Mouse (Mus musculus): Measurements from ENCODE around the gene Cstf3. TPM values are rescaled to one million over a fixed set of nuclear protein-coding genes. Genes with fewer than 3 reads are reported as not detected.
"Not testable (repeated sequence)": the region's sequence is repeated elsewhere in the genome, so short reads cannot be mapped to it uniquely, and the experiment has no call there.

Cstf3 gene
- 63.8 and 65.7 TPM in 2 replicates for polyA plus RNA-seq (2015; fragmentation: Nextera tagmentation; extraction: Ambion mirVana)

GRCm38 (mm10) chr2:104590068-104590828 lies at the start of gene Cstf3:
TSS of gene Cstf3 (plus strand) at chr2:104590523.
- ATAC-seq (ENCODE audit: borderline replicate concordance, extremely low read depth, low FRiP score, low TSS enrichment) = peak; percentile 100
- Histone ChIP-seq H3K27me3 (no peaks in the 10 kb centered on the region), H3K36me3 (no peaks in the 10 kb centered on the region), H3K9ac (peak within 1 kb of the TSS; percentile 75), H3K27ac (peak within 1 kb of the TSS; percentile 82), H3K4me2 (peak within 1 kb of the TSS; percentile 78), H3K9me3 (no peaks in the 10 kb centered on the region), H3K4me1 (peaks cover 13% of the 10 kb centered on the region), H3K4me3 (peak within 1 kb of the TSS; percentile 73)
- WGBS = under 1% methylated on average over 59 of the region's 59 CpGs

GRCm38 (mm10) chr2:104556711-104557110 lies 33.6 kb upstream of the Cstf3 start:
- H3K9me3 ChIP-seq; H3K4me2 ChIP-seq; H3K36me3 ChIP-seq; H3K27ac ChIP-seq; ATAC-seq (ENCODE audit: borderline replicate concordance, extremely low read depth, low FRiP score, low TSS enrichment); H3K9ac ChIP-seq; H3K4me1 ChIP-seq; H3K4me3 ChIP-seq; H3K27me3 ChIP-seq: not testable (repeated sequence)
- 93% methylated on average over 22 of the region's 22 CpGs for WGBS

GRCm38 (mm10) chr2:104557722-104558121 lies 32.6 kb upstream of the Cstf3 start:
- no peak for ATAC-seq (ENCODE audit: borderline replicate concordance, extremely low read depth, low FRiP score, low TSS enrichment)

DNA sequence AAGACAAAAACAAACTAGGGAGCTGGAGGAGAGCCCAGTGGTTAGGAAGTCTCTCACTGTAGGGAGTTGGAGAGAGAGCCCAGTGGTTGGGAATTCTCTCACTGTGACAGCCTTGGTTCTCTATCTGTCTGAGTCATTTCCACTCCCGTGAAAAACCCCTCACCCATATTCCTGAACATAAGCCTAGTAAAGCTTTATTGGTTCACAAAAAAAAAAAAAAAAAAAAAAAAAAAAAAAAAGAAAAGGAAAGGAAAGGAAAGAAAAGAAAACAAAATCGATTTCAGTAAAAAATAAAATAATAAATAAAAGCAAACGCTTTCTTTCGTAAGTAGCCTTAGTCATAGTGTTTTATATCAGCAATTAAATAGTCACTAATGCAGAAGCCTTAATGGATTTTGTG lies 32.0 kb upstream of the Cstf3 start:
- WGBS = 87% methylated on average over 4 of the region's 4 CpGs
- ATAC-seq (ENCODE audit: borderline replicate concordance, extremely low read depth, low FRiP score, low TSS enrichment) = no peak
- Histone ChIP-seq H3K36me3 (no peaks in the 10 kb centered on the region), H3K4me1 (no peaks in the 10 kb centered on the region), H3K4me2 (no peak overlapping the region), H3K27me3 (no peaks in the 10 kb centered on the region), H3K9ac (no peak overlapping the region), H3K9me3 (no peaks in the 10 kb centered on the region), H3K4me3 (no peak overlapping the region), H3K27ac (no peak overlapping the region)

More at GRCm38 (mm10) chr2:104557722-104558121, 32.6 kb upstream of the Cstf3 start:
- Histone ChIP-seq H3K27ac (no peak overlapping the region), H3K27me3 (no peaks in the 10 kb centered on the region), H3K4me2 (no peak overlapping the region), H3K4me1 (no peaks in the 10 kb centered on the region), H3K9ac (no peak overlapping the region), H3K9me3 (no peaks in the 10 kb centered on the region), H3K4me3 (no peak overlapping the region), H3K36me3 (no peaks in the 10 kb centered on the region)
- WGBS = 80% methylated on average over 9 of the region's 9 CpGs

DNA sequence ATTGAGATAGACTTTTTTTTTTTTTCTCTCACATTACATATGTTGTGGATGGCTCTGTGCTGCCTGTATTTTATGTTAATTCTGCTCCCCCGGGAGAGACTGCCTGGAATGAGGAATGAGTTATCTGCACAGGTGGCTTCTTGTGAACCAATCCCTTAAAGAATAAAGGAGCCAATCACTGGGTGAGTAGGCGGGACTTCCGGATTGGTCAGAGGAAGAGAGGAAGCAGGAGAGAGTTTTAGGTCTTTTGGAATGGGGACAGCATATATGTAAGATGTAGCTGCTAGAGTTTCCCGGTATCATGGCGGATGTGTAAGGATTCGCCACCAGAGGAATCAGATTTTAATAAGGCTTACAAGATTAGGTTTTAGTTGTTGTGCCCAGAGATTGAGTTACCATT lies 31.4 kb upstream of the Cstf3 start:
- H3K27me3 ChIP-seq = no peaks in the 10 kb centered on the region
- ATAC-seq (ENCODE audit: borderline replicate concordance, extremely low read depth, low FRiP score, low TSS enrichment) = no peak
- WGBS = 67% methylated on average over 6 of the region's 6 CpGs
- H3K4me3 ChIP-seq = no peak overlapping the region
- H3K9ac ChIP-seq = no peak overlapping the region
- H3K4me2 ChIP-seq = no peak overlapping the region
- no peaks in the 10 kb centered on the region for H3K9me3 ChIP-seq
- no peaks in the 10 kb centered on the region for H3K36me3 ChIP-seq
- no peaks in the 10 kb centered on the region for H3K4me1 ChIP-seq
- H3K27ac ChIP-seq = no peak overlapping the region

- Histone ChIP-seq H3K9me3 (no peaks in the 10 kb centered on the region), H3K27ac (no peak overlapping the region), H3K27me3 (no peaks in the 10 kb centered on the region), H3K4me2 (no peak overlapping the region), H3K36me3 (no peaks in the 10 kb centered on the region), H3K4me1 (no peaks in the 10 kb centered on the region), H3K4me3 (no peak overlapping the region), H3K9ac (no peak overlapping the region)
- ATAC-seq (ENCODE audit: borderline replicate concordance, extremely low read depth, low FRiP score, low TSS enrichment) = no peak
- WGBS = 78% methylated on average over 4 of the region's 4 CpGs
Observed at GRCm38 (mm10) chr2:104559591-104560380, 30.5 kb upstream of the Cstf3 start.

DNA sequence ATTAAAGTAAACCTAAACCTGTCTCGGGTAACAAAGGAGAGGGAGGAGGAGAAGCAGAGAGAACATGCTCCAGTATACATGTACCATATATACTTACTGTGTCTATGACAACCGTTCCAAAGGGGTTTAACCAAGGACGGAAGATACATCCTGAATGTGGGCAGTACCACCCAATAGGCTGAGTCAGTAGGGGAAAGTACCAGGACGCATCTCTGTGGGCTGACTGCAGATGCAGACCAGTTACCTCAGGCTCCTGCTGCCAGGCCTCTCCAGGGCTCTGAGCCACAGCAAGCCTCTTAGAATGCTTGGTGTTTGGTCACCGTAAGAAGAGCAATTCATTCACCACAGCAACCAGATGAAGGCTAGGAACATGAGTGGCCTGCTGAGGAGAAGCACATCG lies 28.9 kb upstream of the Cstf3 start:
- Histone ChIP-seq H3K9me3 (no peaks in the 10 kb centered on the region), H3K9ac (no peak overlapping the region), H3K4me1 (no peaks in the 10 kb centered on the region), H3K4me3 (no peak overlapping the region), H3K27me3 (no peaks in the 10 kb centered on the region), H3K4me2 (no peak overlapping the region), H3K36me3 (no peaks in the 10 kb centered on the region), H3K27ac (no peak overlapping the region)
- WGBS = 86% methylated on average over 6 of the region's 6 CpGs
- ATAC-seq (ENCODE audit: borderline replicate concordance, extremely low read depth, low FRiP score, low TSS enrichment) = no peak

- WGBS = 80% methylated on average over 4 of the region's 4 CpGs
- no peak overlapping the region for H3K9ac ChIP-seq
- no peak overlapping the region for H3K4me2 ChIP-seq
- H3K4me3 ChIP-seq = no peak overlapping the region
- ATAC-seq (ENCODE audit: borderline replicate concordance, extremely low read depth, low FRiP score, low TSS enrichment) = no peak
- H3K36me3 ChIP-seq = no peaks in the 10 kb centered on the region
- no peaks in the 10 kb centered on the region for H3K4me1 ChIP-seq
- no peak overlapping the region for H3K27ac ChIP-seq
- no peaks in the 10 kb centered on the region for H3K9me3 ChIP-seq
- H3K27me3 ChIP-seq = no peaks in the 10 kb centered on the region
Observed at GRCm38 (mm10) chr2:104561986-104562532, 28.3 kb upstream of the Cstf3 start.

DNA sequence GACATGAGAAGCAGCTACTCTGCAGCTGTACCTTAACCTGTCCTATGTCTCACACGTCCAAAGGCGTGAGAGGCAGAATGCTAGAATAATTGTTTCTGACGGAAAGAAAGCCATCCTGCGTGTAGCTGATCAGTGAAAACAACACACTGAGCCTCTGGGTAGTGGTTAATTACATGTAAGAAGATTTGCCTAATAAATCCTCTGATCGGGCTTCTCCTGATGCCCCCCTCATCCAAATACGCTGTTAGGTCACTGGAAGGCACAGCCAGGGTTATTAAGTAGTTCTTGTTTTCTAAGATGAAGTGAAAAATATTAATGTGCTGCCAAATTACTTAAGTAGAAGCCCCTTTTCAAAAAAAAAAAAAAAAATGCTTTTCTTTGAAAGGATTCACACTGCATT lies 18.3 kb upstream of the Cstf3 start:
- no peaks in the 10 kb centered on the region for H3K36me3 ChIP-seq
- ATAC-seq (ENCODE audit: borderline replicate concordance, extremely low read depth, low FRiP score, low TSS enrichment) = no peak
- H3K4me1 ChIP-seq = no peaks in the 10 kb centered on the region
- no peak overlapping the region for H3K4me3 ChIP-seq
- H3K9me3 ChIP-seq = no peaks in the 10 kb centered on the region
- no peak overlapping the region for H3K27ac ChIP-seq
- H3K27me3 ChIP-seq = no peaks in the 10 kb centered on the region
- no peak overlapping the region for H3K4me2 ChIP-seq
- no peak overlapping the region for H3K9ac ChIP-seq
- WGBS = 70% methylated on average over 6 of the region's 6 CpGs

DNA sequence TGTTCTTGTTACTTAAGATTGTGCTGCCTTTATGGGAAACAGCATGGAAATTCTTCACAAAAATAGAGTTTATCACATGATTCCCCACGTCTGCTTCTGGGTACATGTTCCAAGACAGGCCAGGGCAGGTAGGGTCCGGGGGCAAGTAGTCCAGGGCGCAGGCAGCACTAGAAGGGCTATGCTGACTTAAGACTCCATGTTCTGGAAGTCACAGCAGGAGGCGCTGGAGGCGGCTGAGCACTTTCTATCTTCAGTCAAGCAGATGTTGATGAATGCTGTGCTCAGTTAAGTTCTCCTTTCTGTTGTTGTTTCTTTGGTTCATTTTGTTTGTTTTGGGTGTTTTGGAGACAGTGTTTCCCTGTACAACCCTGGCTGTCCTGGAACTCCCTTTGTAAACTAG lies 14.1 kb upstream of the Cstf3 start:
- Histone ChIP-seq H3K36me3 (no peaks in the 10 kb centered on the region), H3K4me3 (no peak overlapping the region), H3K27me3 (no peaks in the 10 kb centered on the region), H3K27ac (no peak overlapping the region), H3K9ac (no peak overlapping the region), H3K9me3 (no peaks in the 10 kb centered on the region), H3K4me2 (no peak overlapping the region), H3K4me1 (no peaks in the 10 kb centered on the region)
- ATAC-seq (ENCODE audit: borderline replicate concordance, extremely low read depth, low FRiP score, low TSS enrichment) = no peak
- 73% methylated on average over 5 of the region's 5 CpGs for WGBS

GRCm38 (mm10) chr2:104578021-104578420 lies 12.3 kb upstream of the Cstf3 start:
- H3K27me3 ChIP-seq = no peaks in the 10 kb centered on the region
- peaks cover 8% of the 10 kb centered on the region; the same call in 1 of the 2 replicates for H3K4me1 ChIP-seq
- H3K4me3 ChIP-seq = no peak overlapping the region
- no peak overlapping the region for H3K4me2 ChIP-seq
- H3K27ac ChIP-seq = no peak overlapping the region
- WGBS = 59% methylated on average over 5 of the region's 5 CpGs
- ATAC-seq (ENCODE audit: borderline replicate concordance, extremely low read depth, low FRiP score, low TSS enrichment) = no peak
- H3K9ac ChIP-seq = no peak overlapping the region
- H3K36me3 ChIP-seq = no peaks in the 10 kb centered on the region
- no peaks in the 10 kb centered on the region for H3K9me3 ChIP-seq
